Mouse (Mus musculus) heart, postnatal 0 days (tissue): Measurements from ENCODE around the gene Eras. TPM values are rescaled to one million over a fixed set of nuclear protein-coding genes. Genes with fewer than 3 reads are reported as not detected.

Experiments used
- ATAC-seq: fragments of 200-750 bp; cut with Nextera tagmentation; 2 replicates; pipeline ENCODE4 v1.8.0; 2017; ENCODE audit warnings: low read depth, moderate number of reproducible peaks, moderate library complexity; ENCODE audit not compliant: insufficient read depth
- DNase-seq: peaks from one replicate; pipeline ENCODE4 v3.0.0-alpha.2; 2016; ENCODE audit warnings: low spot score
- H3K27ac ChIP-seq: fragments of 300-500 bp; sonication (generic); 2 replicates; pipeline ENCODE4 v1.5.1; 2014; ENCODE audit warnings: low read depth, mild to moderate bottlenecking
- H3K27me3 ChIP-seq: fragments of 300-500 bp; sonication (generic); 2 replicates; pipeline ENCODE4 v1.6.1; 2014; ENCODE audit warnings: low read length, mixed read lengths; ENCODE audit not compliant: control insufficient read depth, insufficient read depth
- H3K36me3 ChIP-seq: fragments of 300-500 bp; sonication (generic); replicated peaks from 2 replicates; pipeline ENCODE4 v1.6.1; 2014; ENCODE audit warnings: low read length, mixed read lengths; ENCODE audit not compliant: control insufficient read depth, insufficient read depth
- H3K4me1 ChIP-seq: fragments of 300-500 bp; sonication (generic); 2 replicates; pipeline ENCODE4 v1.6.1; 2014; ENCODE audit warnings: antibody characterized with exemption; ENCODE audit not compliant: control insufficient read depth, insufficient read depth
- H3K4me2 ChIP-seq: fragments of 300-500 bp; sonication (generic); 2 replicates; pipeline ENCODE4 v1.6.1; 2014; ENCODE audit warnings: low read depth, mild to moderate bottlenecking, low read length, moderate library complexity
- H3K4me3 ChIP-seq: fragments of 300-500 bp; sonication (generic); 2 replicates; pipeline ENCODE4 v1.5.1; 2014; ENCODE audit warnings: low read depth, low read length
- H3K9ac ChIP-seq: fragments of 300-500 bp; sonication (generic); replicated peaks from 2 replicates; pipeline ENCODE4 v1.6.1; 2014; ENCODE audit warnings: low read depth, low read length, mixed read lengths
- H3K9me3 ChIP-seq: fragments of 300-500 bp; sonication (generic); replicated peaks from 2 replicates; pipeline ENCODE4 v1.6.1; 2016; ENCODE audit warnings: low read length; ENCODE audit not compliant: control insufficient read depth
- CTCF ChIP-seq: IDR thresholded peaks from 2 replicates; pipeline ENCODE4 v1.5.1; 2016; ENCODE audit warnings: antibody characterized with exemption, control low read depth, low read depth
- EP300 ChIP-seq: IDR thresholded peaks from 2 replicates; pipeline ENCODE4 v1.6.1; 2016; ENCODE audit warnings: antibody characterized with exemption, low read depth
- WGBS: fragments of 180-500 bp; shearing (Covaris S2); extraction: QIAGEN DNeasy Blood & Tissue Kit; methylation state at CpG from one replicate; pipeline ENCODE4 v1.1.7; 2014; 5-methylcytosine and 5-hydroxymethylcytosine counted together
- polyA plus RNA-seq: library from polyadenylated mRNA; unstranded; fragments of >200 nt; fragmentation: Nextera tagmentation; extraction: Ambion mirVana; gene quantifications from 2 replicates; pipeline ENCODE4 v1.2.1, GENCODE M21; 2015
- total RNA-seq: library from RNA; depleted of rRNA; stranded (reverse); fragments of >200 nt; gene quantifications from 2 replicates; pipeline ENCODE4 v1.2.3, GENCODE M21; 2014; ENCODE audit warnings: low replicate concordance; rRNA removed

Eras gene
- total and polyA plus RNA-seq, 2 experiments from 2014 or later: not detected

DNA sequence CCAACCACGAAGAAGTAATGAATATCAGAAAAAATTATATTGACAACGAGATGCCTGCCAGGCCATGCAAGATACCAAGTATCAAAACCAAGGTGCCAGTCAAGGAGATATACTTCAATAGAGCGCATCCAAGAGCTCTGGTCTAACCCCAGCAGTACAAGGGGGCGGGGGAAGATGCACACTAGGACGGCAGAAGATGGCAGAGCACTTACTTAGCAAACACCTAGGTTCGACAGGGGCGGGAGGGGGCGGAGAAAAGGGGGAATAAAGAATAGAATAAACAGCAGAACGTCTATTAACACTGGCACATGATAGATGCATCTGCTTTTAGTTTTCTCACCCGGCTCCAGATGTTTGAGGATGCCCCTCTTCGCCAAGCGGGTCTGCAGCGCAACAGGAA, 30.2 kb downstream of the Eras start:
- H3K27ac ChIP-seq: peak overlapping the region; percentile 88
- peak overlapping the region; percentile 69 for H3K4me2 ChIP-seq
- no peaks in the 10 kb centered on the region for H3K4me1 ChIP-seq
- H3K4me3 ChIP-seq: peak overlapping the region; percentile 67
- ATAC-seq (no peak), DNase-seq (no peak)
- H3K9me3 ChIP-seq: no peaks in the 10 kb centered on the region
- H3K27me3 ChIP-seq: no peaks in the 10 kb centered on the region
- 24% methylated on average over 13 of the region's 13 CpGs for WGBS
- peak overlapping the region; percentile 55 for H3K9ac ChIP-seq
- peaks cover 11% of the 10 kb centered on the region; the same call in 1 of the 2 replicates for H3K36me3 ChIP-seq
- no peak for TF ChIP-seq EP300
- no peak for TF ChIP-seq CTCF

DNA sequence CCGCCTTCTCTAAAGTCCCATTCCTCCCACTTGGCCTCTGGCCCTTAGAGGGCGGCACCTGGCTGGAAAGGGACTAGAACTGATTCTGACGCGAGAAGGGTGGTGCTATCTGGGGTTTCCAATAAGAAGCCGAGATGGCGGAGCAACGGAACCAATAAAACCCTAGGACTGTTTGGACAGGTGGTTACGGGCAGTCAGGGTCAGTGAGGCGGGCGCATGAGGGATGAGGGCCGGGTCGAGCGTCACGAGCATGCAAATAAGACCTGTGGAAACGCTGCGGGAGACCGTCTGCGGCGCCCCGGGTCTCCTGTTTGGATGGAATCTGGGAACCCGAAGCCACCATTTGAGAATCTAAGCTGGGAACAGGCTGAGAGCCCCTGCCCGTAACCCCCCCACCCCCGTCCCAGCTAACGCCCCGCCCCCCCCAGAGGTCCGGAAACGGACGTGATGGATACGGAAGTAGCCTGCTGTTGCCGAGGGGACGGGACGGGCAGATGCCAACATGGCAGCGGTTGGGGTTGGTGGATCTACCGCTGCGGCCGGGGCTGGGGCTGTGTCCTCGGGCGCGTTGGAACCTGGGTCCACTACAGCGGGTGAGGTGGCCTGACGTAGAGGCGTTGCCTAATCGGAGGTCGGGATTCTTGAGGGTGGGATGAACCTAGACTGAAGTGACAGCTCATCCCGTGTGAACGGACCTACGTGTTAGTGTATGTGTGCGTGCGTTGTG, 44.4 kb downstream of the Eras start, which contains the start of gene Slc35a2:
Slc35a2 (plus strand) TSS at position 188 of the 727 bp plus-strand sequence.
- H3K9me3 ChIP-seq: no peaks in the 10 kb centered on the region
- ATAC-seq (peak; percentile 96), DNase-seq (peak; percentile 95)
- H3K4me2 ChIP-seq: peak within 1 kb of the TSS; percentile 70
- 14% methylated on average over 48 of the region's 49 CpGs for WGBS
- TF ChIP-seq EP300: no peak
- TF ChIP-seq CTCF: peak; percentile 19; the same call in 1 of the 2 replicates
- no peaks in the 10 kb centered on the region for H3K27me3 ChIP-seq
- H3K36me3 ChIP-seq: no peaks in the 10 kb centered on the region
- H3K4me1 ChIP-seq: no peaks in the 10 kb centered on the region
- peak within 1 kb of the TSS; percentile 81 for H3K27ac ChIP-seq
- peak within 1 kb of the TSS; percentile 59 for H3K4me3 ChIP-seq
- no peak within 1 kb of the TSS; the same call in 1 of the 2 replicates for H3K9ac ChIP-seq

DNA sequence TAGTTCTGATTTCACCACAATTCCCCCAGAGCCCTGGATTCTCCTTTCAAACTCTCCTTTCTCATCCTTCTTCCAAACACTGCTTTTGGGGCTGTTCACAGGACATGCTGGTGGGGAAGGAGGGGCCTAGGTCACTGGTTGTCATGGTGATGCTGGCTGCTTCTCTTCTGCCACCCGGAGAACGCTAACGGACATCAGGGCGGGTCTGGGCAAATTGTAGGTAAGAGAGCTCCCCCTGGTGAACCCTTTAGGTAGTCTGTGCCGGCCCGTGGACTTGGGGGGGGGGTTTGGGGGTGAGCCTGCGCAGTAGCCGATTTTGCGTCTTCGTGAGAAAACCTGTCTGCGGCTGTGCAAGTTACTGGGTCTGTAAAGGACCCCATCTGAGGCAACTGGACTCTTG, 48.6 kb downstream of the Eras start:
- TF ChIP-seq CTCF (peak; percentile 52), EP300 (no peak)
- Histone ChIP-seq H3K4me2 (peak overlapping the region; percentile 44), H3K4me1 (0 out of 2 replicates have a peak, but pooled peaks cover 5% of the 10 kb centered on the region), H3K27me3 (no peaks in the 10 kb centered on the region), H3K4me3 (no peak overlapping the region), H3K27ac (no peak overlapping the region), H3K9ac (no peak overlapping the region), H3K36me3 (no peaks in the 10 kb centered on the region), H3K9me3 (no peaks in the 10 kb centered on the region)
- 11% methylated on average over 11 of the region's 11 CpGs for WGBS
- ATAC-seq: no peak
- DNase-seq: peak; percentile 62

DNA sequence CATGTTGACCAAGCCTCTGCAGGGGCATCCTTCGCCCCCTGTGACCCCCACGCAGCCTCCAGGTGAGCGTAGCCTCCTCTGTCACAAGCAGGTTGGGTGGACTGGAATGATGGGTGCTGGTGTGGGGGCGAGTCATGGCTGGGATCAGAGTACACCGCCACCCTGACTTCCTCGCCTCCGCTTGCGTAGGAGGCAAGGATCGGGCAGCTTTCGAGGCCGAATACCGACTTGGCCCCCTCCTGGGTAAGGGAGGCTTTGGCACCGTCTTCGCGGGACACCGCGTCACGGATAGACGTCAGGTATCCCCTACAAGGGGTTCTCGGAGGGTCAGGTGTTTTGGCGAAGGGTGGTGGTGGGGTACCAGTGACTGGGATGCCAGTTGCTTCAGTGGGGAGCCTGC, 49.9 kb downstream of the Eras start:
- TF ChIP-seq EP300 (no peak), CTCF (no peak)
- Histone ChIP-seq H3K27ac (no peak overlapping the region), H3K4me3 (peak overlapping the region; percentile 50), H3K36me3 (peaks cover 11% of the 10 kb centered on the region; the same call in 1 of the 2 replicates), H3K27me3 (no peaks in the 10 kb centered on the region), H3K4me1 (0 out of 2 replicates have a peak, but pooled peaks cover 5% of the 10 kb centered on the region), H3K9me3 (no peaks in the 10 kb centered on the region), H3K9ac (peak overlapping the region; percentile 33), H3K4me2 (peak overlapping the region; percentile 85)
- WGBS: 14% methylated on average over 21 of the region's 21 CpGs
- no peak for DNase-seq
- ATAC-seq: peak; percentile 6; the same call in 1 of the 2 replicates

DNA sequence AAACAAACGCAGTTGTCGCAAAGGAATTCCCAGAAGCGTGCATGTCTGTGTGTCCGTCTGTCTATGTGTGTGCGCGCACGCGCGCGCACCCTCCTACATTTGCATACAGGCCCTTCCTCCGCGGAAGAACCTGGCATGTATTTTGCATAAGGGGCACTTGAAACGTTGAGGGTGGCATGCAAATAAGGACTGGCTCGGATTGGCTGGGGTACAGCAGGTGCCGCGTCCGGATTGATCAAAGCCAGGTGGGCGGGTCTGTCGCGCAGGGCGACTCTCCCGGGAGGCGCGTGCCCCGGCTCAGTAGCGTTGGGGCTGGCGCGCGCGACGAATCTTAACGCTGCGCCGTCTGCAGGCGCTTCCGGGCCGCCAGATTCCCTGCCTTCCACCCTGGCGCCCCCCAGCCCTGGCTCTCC, 50.4 kb downstream of the Eras start, which contains the start of gene Pim2:
Pim2 (plus strand) TSS at position 256 of the 413 bp plus-strand sequence.
- H3K9me3 ChIP-seq: no peaks in the 10 kb centered on the region
- H3K4me2 ChIP-seq: peak within 1 kb of the TSS; percentile 85
- no peak within 1 kb of the TSS for H3K27ac ChIP-seq
- WGBS: 12% methylated on average over 37 of the region's 38 CpGs
- peaks cover 13% of the 10 kb centered on the region; the same call in 1 of the 2 replicates for H3K36me3 ChIP-seq
- H3K27me3 ChIP-seq: no peaks in the 10 kb centered on the region
- ATAC-seq: peak; percentile 92
- H3K4me3 ChIP-seq: peak within 1 kb of the TSS; percentile 50
- TF ChIP-seq CTCF (no peak), EP300 (no peak)
- DNase-seq: peak; percentile 71
- H3K4me1 ChIP-seq: 0 out of 2 replicates have a peak, but pooled peaks cover 5% of the 10 kb centered on the region
- H3K9ac ChIP-seq: peak within 1 kb of the TSS; percentile 33

Other genes with a start within 250 kb of the Eras start
- 1.1 and 2.0 TPM in 2 replicates for gene Magix, start 247.4 kb downstream of the Eras start, total RNA-seq
- 1.5 and 1.8 TPM in 2 replicates for gene Magix, start 247.4 kb downstream of the Eras start, polyA plus RNA-seq
- 2.8 and 9.9 TPM in 2 replicates for gene Gpkow, start 231.5 kb downstream of the Eras start, total RNA-seq
- 21.3 and 22.7 TPM in 2 replicates for gene Gpkow, start 231.5 kb downstream of the Eras start, polyA plus RNA-seq
- gene Wdr45, start 214.3 kb downstream of the Eras start, total RNA-seq: 24.2 and 52.7 TPM in 2 replicates
- 27.1 and 29.2 TPM in 2 replicates for gene Wdr45, start 214.3 kb downstream of the Eras start, polyA plus RNA-seq
- gene Gm45208, start 206.4 kb downstream of the Eras start, total RNA-seq: 3.1 TPM in 1 of 2 replicates, not detected in the other
- gene Gm45208, start 206.4 kb downstream of the Eras start, polyA plus RNA-seq: not detected in 2 replicates
- gene Praf2, start 200.2 kb downstream of the Eras start, total RNA-seq: 12.6 and 22.6 TPM in 2 replicates
- 11.0 and 13.6 TPM in 2 replicates for gene Praf2, start 200.2 kb downstream of the Eras start, polyA plus RNA-seq
- gene Ccdc120, start 177.7 kb downstream of the Eras start, total RNA-seq: 0.92 and 5.8 TPM in 2 replicates
- 1.8 and 2.2 TPM in 2 replicates for gene Ccdc120, start 177.7 kb downstream of the Eras start, polyA plus RNA-seq
- gene Tfe3, start 166.0 kb downstream of the Eras start, total RNA-seq: 8.4 and 17.3 TPM in 2 replicates
- gene Tfe3, start 166.0 kb downstream of the Eras start, polyA plus RNA-seq: 11.5 and 11.6 TPM in 2 replicates
- 2.4 and 6.8 TPM in 2 replicates for gene Gripap1, start 138.8 kb downstream of the Eras start, total RNA-seq
- gene Gripap1, start 138.8 kb downstream of the Eras start, polyA plus RNA-seq: 17.5 and 19.3 TPM in 2 replicates
- 0.08 and 0.23 TPM in 2 replicates for gene Kcnd1, start 106.3 kb downstream of the Eras start, total RNA-seq
- 0.20 and 0.22 TPM in 2 replicates for gene Kcnd1, start 106.3 kb downstream of the Eras start, polyA plus RNA-seq
- gene Otud5, start 87.2 kb downstream of the Eras start, total RNA-seq: 25.7 and 38.0 TPM in 2 replicates
- 14.4 and 16.2 TPM in 2 replicates for gene Otud5, start 87.2 kb downstream of the Eras start, polyA plus RNA-seq
- gene Pim2, start 50.3 kb downstream of the Eras start, total RNA-seq: 3.1 and 15.9 TPM in 2 replicates
- 2.3 and 2.4 TPM in 2 replicates for gene Pim2, start 50.3 kb downstream of the Eras start, polyA plus RNA-seq
- gene Slc35a2, start 44.6 kb downstream of the Eras start, total RNA-seq: 19.7 and 30.8 TPM in 2 replicates
- 19.3 and 20.9 TPM in 2 replicates for gene Slc35a2, start 44.6 kb downstream of the Eras start, polyA plus RNA-seq
- gene Pqbp1, start 29.3 kb downstream of the Eras start, total RNA-seq: 44.5 and 63.0 TPM in 2 replicates
- 55.6 and 57.6 TPM in 2 replicates for gene Pqbp1, start 29.3 kb downstream of the Eras start, polyA plus RNA-seq
- 37.7 and 46.4 TPM in 2 replicates for gene Timm17b, start 29.2 kb downstream of the Eras start, total RNA-seq
- 91.3 and 99.7 TPM in 2 replicates for gene Timm17b, start 29.2 kb downstream of the Eras start, polyA plus RNA-seq
- not detected in 2 replicates for gene Gm10491, start 20.8 kb downstream of the Eras start, total RNA-seq
- gene Gm10491, start 20.8 kb downstream of the Eras start, polyA plus RNA-seq: not detected in 2 replicates
- gene Gm10490, start 19.1 kb downstream of the Eras start, total RNA-seq: not detected in 2 replicates
- not detected in 2 replicates for gene Gm10490, start 19.1 kb downstream of the Eras start, polyA plus RNA-seq
- gene Pcsk1n, start 8.8 kb downstream of the Eras start, total RNA-seq: not detected in 2 replicates
- 0.05 and 0.33 TPM in 2 replicates for gene Pcsk1n, start 8.8 kb downstream of the Eras start, polyA plus RNA-seq
- gene Hdac6, start 19.3 kb upstream of the Eras start, total RNA-seq: 28.6 and 37.2 TPM in 2 replicates
- 16.2 and 18.4 TPM in 2 replicates for gene Hdac6, start 19.3 kb upstream of the Eras start, polyA plus RNA-seq
- gene Gata1, start 49.5 kb upstream of the Eras start, total RNA-seq: 0.19 TPM in 1 of 2 replicates, not detected in the other
- 0.14 and 0.20 TPM in 2 replicates for gene Gata1, start 49.5 kb upstream of the Eras start, polyA plus RNA-seq
- not detected in 2 replicates for gene Glod5, start 89.9 kb upstream of the Eras start, total RNA-seq
- 0.55 TPM in 2 replicates for gene Glod5, start 89.9 kb upstream of the Eras start, polyA plus RNA-seq
- gene Suv39h1, start 146.2 kb upstream of the Eras start, total RNA-seq: 15.7 and 15.9 TPM in 2 replicates
- gene Suv39h1, start 146.2 kb upstream of the Eras start, polyA plus RNA-seq: 8.2 and 8.6 TPM in 2 replicates
- gene Was, start 161.9 kb upstream of the Eras start, total RNA-seq: 0.31 TPM in 1 of 2 replicates, not detected in the other
- gene Was, start 161.9 kb upstream of the Eras start, polyA plus RNA-seq: 0.22 and 0.25 TPM in 2 replicates
- gene Wdr13, start 204.3 kb upstream of the Eras start, total RNA-seq: 130 and 155 TPM in 2 replicates
- 24.4 and 26.4 TPM in 2 replicates for gene Wdr13, start 204.3 kb upstream of the Eras start, polyA plus RNA-seq
- 408 and 439 TPM in 2 replicates for gene Rbm3, start 217.3 kb upstream of the Eras start, total RNA-seq
- 524 and 551 TPM in 2 replicates for gene Rbm3, start 217.3 kb upstream of the Eras start, polyA plus RNA-seq
- 7.0 and 12.2 TPM in 2 replicates for gene Tbc1d25, start 247.6 kb upstream of the Eras start, total RNA-seq
- gene Tbc1d25, start 247.6 kb upstream of the Eras start, polyA plus RNA-seq: 6.4 and 6.5 TPM in 2 replicates